Mouse (Mus musculus) MEL (cell line): ENCODE data around the gene Zcchc3. TPM values are rescaled to one million over a fixed set of nuclear protein-coding genes. Genes with fewer than 3 reads are reported as not detected.

Experiments
- DNase-seq: peaks from one replicate; pipeline ENCODE4 v3.0.0; 2011; ENCODE audit warnings: low read depth, low spot score
- H3K27ac ChIP-seq: 2 replicates; pipeline ENCODE4 v1.5.1; 2012; ENCODE audit warnings: low read depth, mild to moderate bottlenecking, control low read depth, low read length, moderate library complexity; ENCODE audit not compliant: control insufficient read depth
- H3K27me3 ChIP-seq, 2 experiments: fragments of 150-350 bp in 1 of 2; sonication (generic) in 1 of 2; 2 replicates each; pipeline ENCODE4 v1.6.1; 2012; ENCODE audit warnings: low read length in 2 of 2, mild to moderate bottlenecking in 2 of 2, improper control_type of control experiment in 1 of 2, moderate library complexity in 1 of 2; ENCODE audit not compliant: insufficient read depth in 2 of 2, control insufficient read depth in 1 of 2
- H3K36me3 ChIP-seq, 2 experiments: 2 replicates each; pipeline ENCODE4 v1.6.1; 2012 to 2014; ENCODE audit warnings: low read length in 2 of 2, improper control_type of control experiment in 1 of 2, inconsistent platforms in 1 of 2, mild to moderate bottlenecking in 1 of 2; ENCODE audit not compliant: insufficient read depth in 2 of 2, control insufficient read depth in 1 of 2
- H3K4me1 ChIP-seq, 2 experiments: fragments of 150-350 bp in 1 of 2; sonication (generic) in 1 of 2; 2 replicates each; pipeline ENCODE4 v1.6.1; 2012; ENCODE audit warnings: low read length in 2 of 2, improper control_type of control experiment in 1 of 2, mild to moderate bottlenecking in 1 of 2; ENCODE audit not compliant: insufficient read depth in 2 of 2, control insufficient read depth in 1 of 2
- H3K4me3 ChIP-seq, 2 experiments: fragments of 150-350 bp in 1 of 2; sonication (generic) in 1 of 2; 2 replicates each; pipeline ENCODE4 v1.5.1; 2012; ENCODE audit warnings: low read depth in 2 of 2, low read length in 2 of 2, mild to moderate bottlenecking in 2 of 2, moderate library complexity in 2 of 2, control low read depth in 1 of 2, improper control_type of control experiment in 1 of 2; ENCODE audit not compliant: control insufficient read depth in 1 of 2, insufficient read depth in 1 of 2
- H3K79me2 ChIP-seq: 2 replicates; pipeline ENCODE4 v1.6.1; 2012; ENCODE audit warnings: mild to moderate bottlenecking, low read length, moderate library complexity; ENCODE audit not compliant: control insufficient read depth, poor library complexity, insufficient read depth
- H3K9ac ChIP-seq: 2 replicates; pipeline ENCODE4 v1.6.1; 2012; ENCODE audit warnings: low read depth, mild to moderate bottlenecking, control low read depth, low read length, moderate library complexity; ENCODE audit not compliant: control insufficient read depth, poor library complexity, severe bottlenecking
- H3K9me3 ChIP-seq: fragments of 150-350 bp; sonication (generic); replicated peaks from 2 replicates; pipeline ENCODE4 v1.6.1; 2012; ENCODE audit warnings: mild to moderate bottlenecking, low read length, improper control_type of control experiment, moderate library complexity; ENCODE audit not compliant: insufficient read depth
- CHD2 ChIP-seq: IDR thresholded peaks from 2 replicates; pipeline ENCODE4 v1.6.1; 2011; ENCODE audit warnings: low read length, improper control_type of control experiment
- ELF1 ChIP-seq: IDR thresholded peaks from 2 replicates; pipeline ENCODE4 v1.6.1; 2014; ENCODE audit warnings: low read depth, mild to moderate bottlenecking, inconsistent platforms, low read length, improper control_type of control experiment, moderate library complexity
- EP300 ChIP-seq, 2 experiments: IDR thresholded peaks; 2 replicates each; pipeline ENCODE4 v1.6.1; 2011; ENCODE audit warnings: improper control_type of control experiment in 2 of 2, low read length in 2 of 2, low read depth in 1 of 2, mild to moderate bottlenecking in 1 of 2
- ETS1 ChIP-seq: IDR thresholded peaks from 2 replicates; pipeline ENCODE4 v1.6.1; 2012; ENCODE audit warnings: low read depth, mild to moderate bottlenecking, inconsistent platforms, low read length, improper control_type of control experiment, moderate library complexity
- GABPA ChIP-seq: IDR thresholded peaks from 2 replicates; pipeline ENCODE4 v1.6.1; 2012; ENCODE audit warnings: low read depth, mild to moderate bottlenecking, inconsistent platforms, low read length, improper control_type of control experiment, moderate library complexity
- JUND ChIP-seq: IDR thresholded peaks from 2 replicates; pipeline ENCODE4 v1.6.1; 2011; ENCODE audit warnings: low read depth, mild to moderate bottlenecking, improper control_type of control experiment, low read length
- MEF2A ChIP-seq: IDR thresholded peaks from 2 replicates; pipeline ENCODE4 v1.6.1; 2014; ENCODE audit warnings: low read depth, mild to moderate bottlenecking, inconsistent platforms, low read length, improper control_type of control experiment; ENCODE audit not compliant: poor library complexity, insufficient replicate concordance, severe bottlenecking; ENCODE audit errors: extremely low read depth
- NELFE ChIP-seq: IDR thresholded peaks from 2 replicates; pipeline ENCODE4 v1.6.1; 2011; ENCODE audit warnings: low read depth, low read length, improper control_type of control experiment
- POLR2AphosphoS2 ChIP-seq: IDR thresholded peaks from 2 replicates; pipeline ENCODE4 v1.6.1; 2011; ENCODE audit warnings: low read length, improper control_type of control experiment
- POLR2AphosphoS5 ChIP-seq: IDR thresholded peaks from 2 replicates; pipeline ENCODE4 v1.6.1; 2012; ENCODE audit warnings: low read depth, borderline replicate concordance, mild to moderate bottlenecking, inconsistent platforms, low read length, moderate library complexity, mixed read lengths
- SMC3 ChIP-seq: IDR thresholded peaks from 2 replicates; pipeline ENCODE4 v1.6.1; 2011; ENCODE audit warnings: low read depth, low read length, improper control_type of control experiment
- TAL1 ChIP-seq: IDR thresholded peaks from 2 replicates; pipeline ENCODE4 v1.6.1; 2012; ENCODE audit warnings: mild to moderate bottlenecking, inconsistent platforms, low read length, moderate library complexity, mixed read lengths
- ZC3H11A ChIP-seq: IDR thresholded peaks from 2 replicates; pipeline ENCODE4 v1.6.1; 2012; ENCODE audit warnings: low read depth, mild to moderate bottlenecking, inconsistent platforms, low read length, improper control_type of control experiment
- ZMIZ1 ChIP-seq: IDR thresholded peaks from 2 replicates; pipeline ENCODE4 v1.6.1; 2012; ENCODE audit warnings: low read depth, mild to moderate bottlenecking, inconsistent platforms, low read length, improper control_type of control experiment, moderate library complexity
- polyA plus RNA-seq, 2 experiments: library from polyadenylated mRNA; stranded (reverse) in 1 of 2; unstranded in 1 of 2; fragments of >175 nt in 1 of 2; fragments of >200 nt in 1 of 2; gene quantifications; 2 replicates each; pipeline versions ENCODE4 v1.2.1 to v1.2.4; 2012; ENCODE audit warnings: low replicate concordance in 2 of 2, low read depth in 1 of 2; ENCODE audit not compliant: insufficient read length in 2 of 2, insufficient read depth in 1 of 2, missing spikeins in 1 of 2
- total RNA-seq: library from RNA; depleted of rRNA; stranded (reverse); fragments of 300-350 nt; gene quantifications from 2 replicates; pipeline ENCODE4 v1.2.3, GENCODE M21; 2012

The Zcchc3 gene
- total and polyA plus RNA-seq, 3 experiments: 5.7 to 12.1 TPM; not detected in 1

GRCm38 (mm10) chr2:152392786-152393185, 22.0 kb downstream of the Zcchc3 start (continued):
- no peak for TF ChIP-seq MEF2A
- TF ChIP-seq NELFE: no peak

GRCm38 (mm10) chr2:152384191-152384590, 30.6 kb downstream of the Zcchc3 start:
- Histone ChIP-seq H3K4me3 (no peak overlapping the region), H3K4me1 (peaks cover 0 to 6% of the 10 kb centered on the region in 2 experiments; a peak in 2 of 4 replicates), H3K27me3 (no peaks in the 10 kb centered on the region), H3K36me3 (peaks cover 0 to 2% of the 10 kb centered on the region in 2 experiments; a peak in 1 of 4 replicates), H3K9me3 (no peaks in the 10 kb centered on the region), H3K27ac (no peak overlapping the region), H3K9ac (no peak overlapping the region), H3K79me2 (no peaks in the 10 kb centered on the region)
- peak; percentile 27 for DNase-seq
- TF ChIP-seq ZC3H11A (no peak), ELF1 (peak; percentile 40; the same call in 1 of the 2 replicates), ZMIZ1 (no peak), CHD2 (no peak), TAL1 (no peak)

- Histone ChIP-seq H3K36me3 (peaks cover 0 to 11% of the 10 kb centered on the region in 2 experiments; a peak in 2 of 4 replicates), H3K9ac (no peak within 1 kb of the TSS), H3K79me2 (no peaks in the 10 kb centered on the region), H3K4me1 (peaks cover 9 to 15% of the 10 kb centered on the region in 2 experiments), H3K4me3 (no peak within 1 kb of the TSS), H3K9me3 (no peaks in the 10 kb centered on the region), H3K27me3 (no peaks in the 10 kb centered on the region), H3K27ac (no peak within 1 kb of the TSS)
- no peak for DNase-seq
- TF ChIP-seq POLR2AphosphoS2 (no peak), MEF2A (no peak), SMC3 (no peak), EP300 (IDR thresholded peaks at IDR 0.05; ENCODE audit: low read depth in 1 of 2, low read length in 2 of 2) (no peak), GABPA (no peak), CHD2 (no peak), POLR2AphosphoS5 (no peak), JUND (no peak), ETS1 (no peak)
Measured at GRCm38 (mm10) chr2:152376345-152376741, 38.5 kb downstream of the Zcchc3 start, which contains the start of gene Nrsn2. Gene Nrsn2, minus strand, starts transcription at chr2:152376638.
